ENCODE assay signal across 16 mouse cellular contexts in genomic region chr2:103294526-103294925, GRCm38 (mm10). TPM values are rescaled to one million over a fixed set of nuclear protein-coding genes. Genes with fewer than 3 reads are reported as not detected.
DNase-seq lines count a peak whose midpoint lies in the region; ATAC-seq and TF ChIP-seq lines count a peak whose summit lies in the region.
"Had no signal": no experiment of that assay in that cellular context is flagged by ENCODE, and none has a peak within 500 bp of the region (broad histone marks: within the 10 kb centered on the region; RNA-seq: fewer than 3 reads in every experiment).

No protein-coding gene starts in this region.

- no peaks in the 10 kb centered on the region for H3K36me3 ChIP-seq in intestine, embryonic 14.5 days (ENCODE audit: control insufficient read depth, insufficient read depth, low read length)
- no peaks in the 10 kb centered on the region for H3K36me3 ChIP-seq in intestine, postnatal 0 days (ENCODE audit: control insufficient read depth, insufficient read depth)
- H3K36me3 ChIP-seq in embryonic facial prominence, embryonic 15.5 days, result no peaks in the 10 kb centered on the region
- H3K36me3 ChIP-seq in hindbrain, embryonic 14.5 days (replicated peaks; ENCODE audit: control insufficient read depth, insufficient read depth), result no peaks in the 10 kb centered on the region
- H3K36me3 ChIP-seq: limb, embryonic 12.5 days; midbrain, embryonic 10.5 days had no signal

- H3K4me3 ChIP-seq in intestine, embryonic 14.5 days (ENCODE audit: low read depth, low read length), result no peak overlapping the region
- H3K4me3 ChIP-seq in intestine, postnatal 0 days (ENCODE audit: low read depth, low read length), result no peak overlapping the region
- no peak overlapping the region for H3K4me3 ChIP-seq in embryonic facial prominence, embryonic 15.5 days (replicated peaks)
- no peak overlapping the region for H3K4me3 ChIP-seq in hindbrain, embryonic 14.5 days (replicated peaks; ENCODE audit: low read length)
- H3K4me3 ChIP-seq: limb, embryonic 12.5 days; midbrain, embryonic 10.5 days; myocyte had no signal

- ATAC-seq in intestine, embryonic 14.5 days (replicated peaks; ENCODE audit: low FRiP score, low TSS enrichment, low read depth), result peak; percentile 50
- ATAC-seq in intestine, postnatal 0 days, result no peak
- ATAC-seq in embryonic facial prominence, embryonic 15.5 days (ENCODE audit: insufficient number of reproducible peaks, low FRiP score, low TSS enrichment, low read depth), result peak; percentile 61
- no peak for ATAC-seq in hindbrain, embryonic 14.5 days (ENCODE audit: low FRiP score)
- ATAC-seq: forebrain, embryonic 14.5 days had no signal

- H3K4me1 ChIP-seq in intestine, embryonic 14.5 days (replicated peaks; ENCODE audit: control insufficient read depth, insufficient read depth, low read length), result peaks cover 12% of the 10 kb centered on the region; the same call in 1 of the 2 replicates
- H3K4me1 ChIP-seq in intestine, postnatal 0 days (replicated peaks; ENCODE audit: control insufficient read depth, insufficient read depth, low read length), result peaks cover 15% of the 10 kb centered on the region
- H3K4me1 ChIP-seq in embryonic facial prominence, embryonic 15.5 days, result peaks cover 18% of the 10 kb centered on the region
- no peaks in the 10 kb centered on the region for H3K4me1 ChIP-seq in hindbrain, embryonic 14.5 days (replicated peaks; ENCODE audit: control insufficient read depth, insufficient read depth, low read length)

- no peaks in the 10 kb centered on the region for H3K9me3 ChIP-seq in intestine, embryonic 14.5 days (ENCODE audit: control insufficient read depth, low read length)
- no peaks in the 10 kb centered on the region for H3K9me3 ChIP-seq in intestine, postnatal 0 days (ENCODE audit: control insufficient read depth)
- H3K9me3 ChIP-seq in embryonic facial prominence, embryonic 15.5 days (replicated peaks), result no peaks in the 10 kb centered on the region
- H3K9me3 ChIP-seq in hindbrain, embryonic 14.5 days (ENCODE audit: control insufficient read depth, low read length), result no peaks in the 10 kb centered on the region
- H3K9me3 ChIP-seq: limb, embryonic 12.5 days; midbrain, embryonic 10.5 days had no signal

- H3K27me3 ChIP-seq in intestine, embryonic 14.5 days (replicated peaks; ENCODE audit: control insufficient read depth, insufficient read depth, low read length), result no peaks in the 10 kb centered on the region
- H3K27me3 ChIP-seq in intestine, postnatal 0 days (replicated peaks; ENCODE audit: control insufficient read depth, insufficient read depth, low read length), result no peaks in the 10 kb centered on the region
- H3K27me3 ChIP-seq in embryonic facial prominence, embryonic 15.5 days, result no peaks in the 10 kb centered on the region
- no peaks in the 10 kb centered on the region for H3K27me3 ChIP-seq in hindbrain, embryonic 14.5 days (ENCODE audit: control insufficient read depth, insufficient read depth, low read length)

- DNase-seq in intestine, embryonic 14.5 days (ENCODE audit: low spot score), result no peak
- DNase-seq in ES-CJ7 (ENCODE audit: low read depth, low spot score), result peak; percentile 28
- peak; percentile 27 for DNase-seq in mesoderm, embryonic 11.5 days (ENCODE audit: low read depth, low spot score)
- no peak for DNase-seq in hindbrain, embryonic 14.5 days (ENCODE audit: low spot score)
- DNase-seq in ovary, postnatal 36 days (ENCODE audit: low spot score), result no peak
- DNase-seq: B cell, adult 2 months; cerebellum, postnatal 25 days; heart, postnatal 14 days; right cerebral cortex, postnatal 14 days; thymus, postnatal 4 days had no signal

- no peak for TF ChIP-seq CTCF in intestine, postnatal 0 days (IDR thresholded peaks at IDR 0.05; ENCODE audit: low read depth)

- no peak overlapping the region for H3K4me2 ChIP-seq in intestine, embryonic 14.5 days (ENCODE audit: low read length)
- H3K4me2 ChIP-seq in intestine, postnatal 0 days (replicated peaks; ENCODE audit: low read depth), result no peak overlapping the region
- H3K4me2 ChIP-seq in embryonic facial prominence, embryonic 15.5 days (replicated peaks), result no peak overlapping the region
- no peak overlapping the region for H3K4me2 ChIP-seq in hindbrain, embryonic 14.5 days (replicated peaks)
- H3K4me2 ChIP-seq: limb, embryonic 12.5 days had no signal

- WGBS in intestine, embryonic 14.5 days, result 12% methylated on average over 3 of the region's 3 CpGs
- 9% methylated on average over 3 of the region's 3 CpGs for WGBS in intestine, postnatal 0 days
- 20% methylated on average over 3 of the region's 3 CpGs for WGBS in embryonic facial prominence, embryonic 15.5 days
- 13% methylated on average over 3 of the region's 3 CpGs for WGBS in hindbrain, embryonic 14.5 days

- no peak overlapping the region for H3K9ac ChIP-seq in intestine, embryonic 14.5 days (ENCODE audit: low read length)
- H3K9ac ChIP-seq in intestine, postnatal 0 days (ENCODE audit: low read depth, low read length), result no peak overlapping the region
- no peak overlapping the region for H3K9ac ChIP-seq in embryonic facial prominence, embryonic 15.5 days
- no peak overlapping the region for H3K9ac ChIP-seq in hindbrain, embryonic 14.5 days
- H3K9ac ChIP-seq: limb, embryonic 12.5 days had no signal

- H3K27ac ChIP-seq in intestine, embryonic 14.5 days (ENCODE audit: low read depth), result no peak overlapping the region
- H3K27ac ChIP-seq in intestine, postnatal 0 days (ENCODE audit: low read depth, low read length), result no peak overlapping the region
- no peak overlapping the region for H3K27ac ChIP-seq in embryonic facial prominence, embryonic 15.5 days (replicated peaks)
- H3K27ac ChIP-seq in hindbrain, embryonic 14.5 days, result no peak overlapping the region
- H3K27ac ChIP-seq: limb, embryonic 12.5 days; midbrain, embryonic 10.5 days had no signal

RNA-seq across cellular contexts. Expression of gene Ehf, which starts 8.6 kb away (rescaled TPM):
- polyA plus RNA-seq in intestine, embryonic 14.5 days (2014; fragmentation: Nextera tagmentation; extraction: Ambion mirVana), result 11.2 TPM in 2 replicates
- polyA plus RNA-seq in intestine, postnatal 0 days (2015; fragmentation: Nextera tagmentation; extraction: Ambion mirVana), result 19.8 and 24.3 TPM in 2 replicates
- polyA plus RNA-seq in embryonic facial prominence, embryonic 15.5 days (2015; fragmentation: Nextera tagmentation; extraction: Ambion mirVana), result 19.3 and 20.6 TPM in 2 replicates
- polyA plus RNA-seq in hindbrain, embryonic 14.5 days (2014; fragmentation: Nextera tagmentation; extraction: Ambion mirVana), result 0.20 TPM in 1 of 2 replicates, not detected in the other
- polyA plus RNA-seq: midbrain, embryonic 10.5 days; myocyte had no signal

Comparison
In these comparisons a context has a peak if more than half of its experiments do, and no peak if none do; other contexts are left out.
1. ATAC-seq: peak in intestine, embryonic 14.5 days (single experiment) and embryonic facial prominence, embryonic 15.5 days (single experiment); none in intestine, postnatal 0 days (single experiment) and hindbrain, embryonic 14.5 days (single experiment).
2. DNase-seq: peak in ES-CJ7 (single experiment) and mesoderm, embryonic 11.5 days (single experiment); none in intestine, embryonic 14.5 days (single experiment), hindbrain, embryonic 14.5 days (single experiment) and ovary, postnatal 36 days (single experiment).
3. RNA of gene Ehf, which starts 8.6 kb away (polyA plus RNA-seq): 19.8 to 24.3 TPM in intestine, postnatal 0 days, 19.3 to 20.6 TPM in embryonic facial prominence, embryonic 15.5 days and 11.2 TPM in intestine, embryonic 14.5 days; 0.20 TPM in hindbrain, embryonic 14.5 days; every median in the first group is over 10 times any median in the second.